Mouse (Mus musculus): Measurements from ENCODE around the gene Mocs3.

The Mocs3 gene

GRCm38 (mm10) chr2:168230026-168230728 is at the start of gene Mocs3, which contains the start of the genes Gm20716 and Dpm1:
Gene Mocs3, plus strand, starts transcription at chr2:168230622.
Gene Gm20716, minus strand, starts transcription at chr2:168230364.
Gene Dpm1, minus strand, starts transcription at chr2:168230591.
- DNase-seq (ENCODE audit: low read depth, low spot score), result peak; percentile 82

- no peak for DNase-seq (ENCODE audit: low read depth, low spot score)
Measured at GRCm38 (mm10) chr2:168191856-168192255, 38.6 kb upstream of the Mocs3 start.

- DNase-seq (ENCODE audit: low read depth, low spot score), result no peak
Measured at GRCm38 (mm10) chr2:168193685-168194084, 36.7 kb upstream of the Mocs3 start.

- no peak for DNase-seq (ENCODE audit: low read depth, low spot score)
Measured at GRCm38 (mm10) chr2:168195721-168196120, 34.7 kb upstream of the Mocs3 start.

- no peak for DNase-seq (ENCODE audit: low read depth, low spot score)
Measured at GRCm38 (mm10) chr2:168198421-168198820, 32.0 kb upstream of the Mocs3 start.

- DNase-seq (ENCODE audit: low read depth, low spot score), result no peak
Measured at GRCm38 (mm10) chr2:168199476-168199875, 30.9 kb upstream of the Mocs3 start.

- DNase-seq (ENCODE audit: low read depth, low spot score), result no peak
Measured at GRCm38 (mm10) chr2:168200014-168200691, 30.3 kb upstream of the Mocs3 start.

- DNase-seq (ENCODE audit: low read depth, low spot score), result no peak
Measured at GRCm38 (mm10) chr2:168204476-168204999, 25.9 kb upstream of the Mocs3 start.

GRCm38 (mm10) chr2:168205265-168205664 is 25.2 kb upstream of the Mocs3 start:
- peak; percentile 75 for DNase-seq (ENCODE audit: low read depth, low spot score)

GRCm38 (mm10) chr2:168205681-168206631 is 24.5 kb upstream of the Mocs3 start:
- no peak for DNase-seq (ENCODE audit: low read depth, low spot score)

- DNase-seq (ENCODE audit: low read depth, low spot score), result peak; percentile 90
Measured at GRCm38 (mm10) chr2:168206725-168207644, 23.4 kb upstream of the Mocs3 start, which contains the start of gene Adnp. Gene Adnp, minus strand, starts transcription at chr2:168207112.

- DNase-seq (ENCODE audit: low read depth, low spot score), result no peak
Measured at GRCm38 (mm10) chr2:168207883-168208282, 22.5 kb upstream of the Mocs3 start.

GRCm38 (mm10) chr2:168213788-168214397 is 16.5 kb upstream of the Mocs3 start:
- DNase-seq (ENCODE audit: low read depth, low spot score), result no peak

- DNase-seq (ENCODE audit: low read depth, low spot score), result no peak
Measured at GRCm38 (mm10) chr2:168223326-168223725, 7.1 kb upstream of the Mocs3 start.

- DNase-seq (ENCODE audit: low read depth, low spot score), result no peak
Measured at GRCm38 (mm10) chr2:168229116-168230025, 1.1 kb upstream of the Mocs3 start.

GRCm38 (mm10) chr2:168230773-168231470 is 500 bp downstream of the Mocs3 start:
- no peak for DNase-seq (ENCODE audit: low read depth, low spot score)

GRCm38 (mm10) chr2:168231471-168231829 is 1.0 kb downstream of the Mocs3 start:
- DNase-seq (ENCODE audit: low read depth, low spot score), result no peak

GRCm38 (mm10) chr2:168233286-168233685 is 2.9 kb downstream of the Mocs3 start:
- DNase-seq (ENCODE audit: low read depth, low spot score), result no peak
